Mouse (Mus musculus) fat pad, adult 2 months (tissue): Measurements from ENCODE around the gene Cryaa.

ENCODE experiments used
- DNase-seq: peaks from one replicate; pipeline ENCODE4 v3.0.0-alpha.2; 2011; ENCODE audit warnings: low read depth, low spot score; ENCODE audit errors: extremely low read depth

Cryaa gene

GRCm38 (mm10) chr17:31677507-31677906 is at the start of gene Cryaa:
Gene Cryaa, plus strand, starts transcription at chr17:31677807.
- no peak for DNase-seq

GRCm38 (mm10) chr17:31627961-31628360 is 49.6 kb upstream of the Cryaa start:
- DNase-seq = no peak

GRCm38 (mm10) chr17:31631081-31631800 is 46.4 kb upstream of the Cryaa start:
- no peak for DNase-seq

- DNase-seq = no peak
Observed at GRCm38 (mm10) chr17:31633007-31633406, 44.6 kb upstream of the Cryaa start.

DNA sequence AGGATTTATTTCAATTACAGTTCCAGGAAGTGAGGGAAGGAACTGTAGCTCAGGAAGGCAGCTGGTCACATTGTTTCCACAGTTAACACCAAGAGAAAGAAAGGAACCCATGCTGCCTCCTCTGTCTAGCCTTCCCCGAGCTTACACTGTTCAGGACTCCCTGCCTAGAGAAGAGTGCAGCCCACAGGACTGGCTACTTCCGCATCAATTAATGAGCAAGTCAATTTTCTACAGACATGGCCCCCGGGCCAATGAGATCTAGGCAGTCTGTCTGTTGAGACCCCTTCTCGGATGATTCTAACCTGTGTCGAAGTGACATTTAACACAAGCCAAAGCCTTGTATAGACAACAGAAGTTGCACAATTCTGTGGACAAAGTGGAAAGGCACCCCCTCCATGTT is 42.7 kb upstream of the Cryaa start:
- DNase-seq = no peak

GRCm38 (mm10) chr17:31635781-31636180 is 41.8 kb upstream of the Cryaa start:
- DNase-seq = no peak

DNA sequence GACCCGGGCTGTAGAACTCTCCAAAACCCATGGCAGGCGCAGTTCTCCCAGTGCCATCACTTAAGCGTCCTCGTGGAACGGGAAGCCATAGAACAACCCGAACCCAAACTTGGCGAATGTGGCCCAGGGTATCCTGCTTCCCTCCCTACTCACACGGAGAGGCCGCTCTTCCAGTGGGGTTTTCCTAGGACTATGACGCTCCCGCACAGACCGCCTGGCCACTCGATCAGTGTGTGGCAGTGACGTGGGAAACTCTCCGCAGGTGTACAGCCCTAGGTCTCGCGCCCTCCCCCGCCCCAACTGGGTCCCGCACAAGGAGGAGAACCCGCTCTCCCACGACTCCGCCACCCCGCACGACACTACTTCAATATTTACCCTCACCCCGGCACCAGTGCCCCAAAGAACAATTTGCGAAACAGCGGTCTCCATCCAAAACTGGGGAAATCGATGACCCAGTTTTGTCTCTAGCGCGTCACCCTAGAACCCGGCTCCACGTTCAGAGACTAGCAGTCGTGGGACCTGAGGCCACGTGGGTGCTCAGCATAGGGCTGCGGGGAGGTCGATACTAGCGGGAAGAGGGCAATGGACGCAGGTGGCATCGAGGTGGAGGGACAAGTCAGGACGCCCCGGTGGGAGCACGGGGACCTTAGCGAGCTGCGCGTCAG is 41.2 kb upstream of the Cryaa start:
- no peak for DNase-seq

GRCm38 (mm10) chr17:31636942-31637811 is 40.4 kb upstream of the Cryaa start, which contains the start of gene Cbs:
Gene Cbs, minus strand, starts transcription at chr17:31637238.
- DNase-seq = no peak

DNA sequence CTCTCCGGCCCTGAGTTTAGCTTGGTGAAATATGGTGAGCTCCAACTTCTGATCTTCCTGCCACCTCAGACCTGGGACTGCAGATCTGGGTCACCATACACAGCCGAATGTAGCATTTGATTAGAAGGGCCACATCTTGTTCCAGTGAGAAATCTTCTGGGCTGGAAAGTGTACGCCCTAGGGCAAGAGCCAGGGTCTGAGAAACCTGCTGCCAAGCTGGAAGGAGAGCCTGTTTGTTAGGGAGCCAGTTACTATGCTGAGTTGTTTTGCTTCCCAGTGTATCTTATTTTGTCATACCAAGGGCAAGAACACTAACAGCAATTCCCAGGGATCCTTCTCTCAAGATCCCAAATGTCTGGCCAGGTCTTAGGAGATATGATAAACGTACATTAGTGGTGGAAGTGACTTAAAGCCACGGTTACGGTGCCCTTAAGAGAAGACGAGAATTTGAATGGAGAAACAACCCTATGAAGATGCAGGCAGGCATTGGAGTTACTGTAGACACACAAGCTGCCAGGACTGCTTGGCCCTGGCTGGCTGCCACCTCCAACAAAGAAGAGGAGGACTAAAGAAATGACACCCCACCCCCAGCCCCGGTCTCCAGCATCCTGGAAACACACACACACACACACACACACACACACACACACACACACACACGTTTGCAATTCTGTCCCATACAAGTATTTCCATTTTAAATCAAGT is 39.6 kb upstream of the Cryaa start:
- no peak for DNase-seq

- DNase-seq = no peak
Observed at GRCm38 (mm10) chr17:31639651-31640050, 38.0 kb upstream of the Cryaa start.

GRCm38 (mm10) chr17:31642331-31642730 is 35.3 kb upstream of the Cryaa start:
- no peak for DNase-seq

GRCm38 (mm10) chr17:31642913-31643312 is 34.7 kb upstream of the Cryaa start:
- DNase-seq = no peak

- no peak for DNase-seq
Observed at GRCm38 (mm10) chr17:31646199-31647002, 31.2 kb upstream of the Cryaa start.

DNA sequence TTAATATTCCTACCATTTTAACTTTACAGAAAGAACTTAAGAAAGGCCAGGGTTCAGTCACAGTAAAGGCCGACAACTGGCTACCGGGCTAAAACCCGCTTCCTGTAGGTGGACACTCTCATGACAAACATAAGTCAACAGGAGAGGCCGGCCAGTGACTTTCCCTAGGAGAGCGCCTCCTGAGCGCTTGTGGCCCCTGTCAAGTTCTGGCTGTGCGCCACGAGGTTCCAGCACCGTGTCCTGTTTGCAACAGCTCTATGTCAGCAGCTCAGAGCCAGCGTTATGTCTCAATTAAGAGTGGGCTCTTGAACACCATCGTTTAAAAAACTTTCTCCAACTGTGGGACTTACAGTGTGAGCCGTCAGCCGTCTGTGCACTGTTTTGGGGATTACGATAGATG is 25.5 kb upstream of the Cryaa start:
- no peak for DNase-seq

- DNase-seq = no peak
Observed at GRCm38 (mm10) chr17:31653277-31653676, 24.3 kb upstream of the Cryaa start.

DNA sequence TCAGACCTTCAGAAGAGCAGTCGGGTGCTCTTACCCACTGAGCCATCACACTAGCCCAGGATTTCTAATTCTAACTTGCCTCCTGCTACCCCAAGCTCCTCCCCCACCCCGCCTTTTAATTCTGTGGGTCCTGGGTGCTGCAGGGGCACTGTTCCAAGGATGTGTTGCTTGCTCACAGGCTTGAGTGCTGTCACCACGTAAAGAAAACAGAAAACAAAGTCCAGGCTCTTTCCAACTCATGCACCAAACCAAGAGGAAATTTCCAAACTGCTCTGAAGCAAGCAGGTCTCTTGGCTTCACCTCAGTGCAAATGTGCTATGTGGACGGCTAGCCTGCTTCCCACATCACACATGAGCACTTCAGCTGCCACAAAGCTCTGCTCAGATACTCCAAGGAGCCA is 22.2 kb upstream of the Cryaa start:
- DNase-seq = no peak

- no peak for DNase-seq
Observed at GRCm38 (mm10) chr17:31656682-31657081, 20.9 kb upstream of the Cryaa start.

GRCm38 (mm10) chr17:31657141-31657983 is 20.2 kb upstream of the Cryaa start:
- DNase-seq = no peak

- no peak for DNase-seq
Observed at GRCm38 (mm10) chr17:31658136-31658467, 19.5 kb upstream of the Cryaa start.
